Mouse (Mus musculus): ENCODE measurements around the gene Map7d2. TPM values are rescaled to one million over a fixed set of nuclear protein-coding genes. Genes with fewer than 3 reads are reported as not detected.

Map7d2 gene
- total and polyA plus RNA-seq, 3 experiments = 0.10 TPM; not detected in 2

GRCm38 (mm10) chrX:159388953-159389352 is 25.4 kb upstream of the Map7d2 start:
- no peak overlapping the region for H3K27ac ChIP-seq (ENCODE audit: control insufficient read depth, low read depth, low read length)
- H3K4me3 ChIP-seq (ENCODE audit: control insufficient read depth in 1 of 2, insufficient read depth in 1 of 2, low read depth in 2 of 2, low read length in 2 of 2) = no peak overlapping the region
- no peaks in the 10 kb centered on the region for H3K9me3 ChIP-seq (replicated peaks; ENCODE audit: insufficient read depth, low read length)
- H3K4me1 ChIP-seq (ENCODE audit: control insufficient read depth in 1 of 2, insufficient read depth in 2 of 2, low read length in 2 of 2) = peaks cover 5% of the 10 kb centered on the region in 2 experiments; a peak in 3 of 4 replicates
- no peak overlapping the region for H3K9ac ChIP-seq (ENCODE audit: control insufficient read depth, low read depth, low read length, poor library complexity, severe bottlenecking)
- TF ChIP-seq CTCF (IDR thresholded peaks at IDR 0.05 in 2 of 3, conservative IDR thresholded peaks at IDR 0.05 in 1 of 3; ENCODE audit: control insufficient read depth in 1 of 3, insufficient read depth in 1 of 3, low read depth in 2 of 3, low read length in 3 of 3, poor library complexity in 1 of 3, severe bottlenecking in 1 of 3) (no peak), RCOR1 (IDR thresholded peaks at IDR 0.05; ENCODE audit: low read depth, low read length) (no peak), ZNF384 (IDR thresholded peaks at IDR 0.05; ENCODE audit: low read depth, low read length) (no peak), HCFC1 (IDR thresholded peaks at IDR 0.05; ENCODE audit: low read depth, low read length) (no peak), MAZ (IDR thresholded peaks at IDR 0.05; ENCODE audit: low read depth, low read length) (no peak), JUND (IDR thresholded peaks at IDR 0.05; ENCODE audit: low read depth, low read length) (no peak), GABPA (IDR thresholded peaks at IDR 0.05; ENCODE audit: low read depth, low read length) (no peak), ZC3H11A (IDR thresholded peaks at IDR 0.05; ENCODE audit: low read depth, low read length) (no peak), RAD21 (IDR thresholded peaks at IDR 0.05; ENCODE audit: low read depth, low read length) (no peak), TBP (IDR thresholded peaks at IDR 0.05; ENCODE audit: low read depth, low read length) (no peak), MEF2A (IDR thresholded peaks at IDR 0.05; ENCODE audit: extremely low read depth, insufficient replicate concordance, low read depth, low read length, poor library complexity, severe bottlenecking) (no peak), USF1 (IDR thresholded peaks at IDR 0.05; ENCODE audit: low read depth, low read length) (no peak), TAL1 (IDR thresholded peaks at IDR 0.05; ENCODE audit: low read length) (no peak), POLR2A (IDR thresholded peaks at IDR 0.05; ENCODE audit: control insufficient read depth in 1 of 2, insufficient read depth in 1 of 2, low read depth in 1 of 2, low read length in 2 of 2, poor library complexity in 1 of 2) (no peak), CHD2 (IDR thresholded peaks at IDR 0.05; ENCODE audit: low read length) (no peak), KAT2A (conservative IDR thresholded peaks at IDR 0.05; ENCODE audit: low read depth, low read length) (no peak), NELFE (IDR thresholded peaks at IDR 0.05; ENCODE audit: low read depth, low read length) (no peak), TCF12 (IDR thresholded peaks at IDR 0.05; ENCODE audit: low read depth, low read length) (no peak), UBTF (IDR thresholded peaks at IDR 0.05; ENCODE audit: borderline replicate concordance, insufficient read depth, low read depth, low read length) (no peak), GATA1 (IDR thresholded peaks at IDR 0.05; ENCODE audit: low read depth, low read length) (no peak)
- peaks cover 2 to 16% of the 10 kb centered on the region in 2 experiments for H3K36me3 ChIP-seq (ENCODE audit: control insufficient read depth in 1 of 2, insufficient read depth in 2 of 2, low read length in 2 of 2)
- no peaks in the 10 kb centered on the region for H3K79me2 ChIP-seq (ENCODE audit: control insufficient read depth, insufficient read depth, low read length, poor library complexity)
- DNase-seq (ENCODE audit: low read depth, low spot score) = no peak
- H3K27me3 ChIP-seq (ENCODE audit: control insufficient read depth in 1 of 2, insufficient read depth in 2 of 2, low read length in 2 of 2) = no peaks in the 10 kb centered on the region

- Histone ChIP-seq H3K36me3 (ENCODE audit: control insufficient read depth in 1 of 2, insufficient read depth in 2 of 2, low read length in 2 of 2) (peaks cover 3 to 14% of the 10 kb centered on the region in 2 experiments), H3K4me3 (ENCODE audit: control insufficient read depth in 1 of 2, insufficient read depth in 1 of 2, low read depth in 2 of 2, low read length in 2 of 2) (no peak overlapping the region), H3K79me2 (ENCODE audit: control insufficient read depth, insufficient read depth, low read length, poor library complexity) (no peaks in the 10 kb centered on the region), H3K27me3 (ENCODE audit: control insufficient read depth in 1 of 2, insufficient read depth in 2 of 2, low read length in 2 of 2) (no peaks in the 10 kb centered on the region), H3K4me1 (ENCODE audit: control insufficient read depth in 1 of 2, insufficient read depth in 2 of 2, low read length in 2 of 2) (peaks cover 5 to 7% of the 10 kb centered on the region in 2 experiments; a peak in 3 of 4 replicates), H3K9me3 (replicated peaks; ENCODE audit: insufficient read depth, low read length) (no peaks in the 10 kb centered on the region), H3K27ac (ENCODE audit: control insufficient read depth, low read depth, low read length) (no peak overlapping the region), H3K9ac (ENCODE audit: control insufficient read depth, low read depth, low read length, poor library complexity, severe bottlenecking) (no peak overlapping the region)
- TF ChIP-seq POLR2AphosphoS2 (IDR thresholded peaks at IDR 0.05; ENCODE audit: low read length) (peak; percentile 59; the same call in 1 of the 2 replicates), SMC3 (IDR thresholded peaks at IDR 0.05; ENCODE audit: low read depth, low read length) (0 out of 2 replicates have a peak, but pooled peaks have one; percentile 18), JUND (IDR thresholded peaks at IDR 0.05; ENCODE audit: low read depth, low read length) (no peak)
- DNase-seq (ENCODE audit: low read depth, low spot score) = peak; percentile 18
These were observed 23.9 kb upstream of the Map7d2 start for GRCm38 (mm10) chrX:159390347-159390962.

Data from MEL (cell line).